Mouse (Mus musculus) bone marrow macrophage, adult 2 months (primary cell): ENCODE results near the gene Cdyl.

Experiments used
- CTCF ChIP-seq: IDR thresholded peaks from 2 replicates; pipeline ENCODE4 v1.5.1; 2012; ENCODE audit warnings: low read depth, mild to moderate bottlenecking, low read length, moderate library complexity
- POLR2A ChIP-seq: IDR thresholded peaks from 2 replicates; pipeline ENCODE4 v1.6.1; 2012; ENCODE audit warnings: mild to moderate bottlenecking, low read depth, low read length, borderline replicate concordance

GRCm38 (mm10) chr13:35790431-35790830, 130.8 kb downstream of the Cdyl start:
- no peak for TF ChIP-seq CTCF
- no peak for TF ChIP-seq POLR2A
